Mouse (Mus musculus) spleen, postnatal 4 days (tissue): ENCODE measurements at regions not wholly inside any gene's neighbourhood (a gene's known extent, or its start where the extent isn't known, plus 50 kb on each side); places are given as distances from the start of the nearest gene placed in this dataset.
"Not testable (repeated sequence)": the region's sequence is repeated elsewhere in the genome, so short reads cannot be mapped to it uniquely, and the experiment has no call there.

Experiments
- DNase-seq, 2 experiments: peaks; one replicate each; pipeline ENCODE4 v3.0.0; 2022; ENCODE audit warnings: low spot score in 2 of 2

GRCm38 (mm10) chr17:13654606-13655005 lies 105.7 kb upstream of the Afdn start:
- DNase-seq: not testable (repeated sequence)

GRCm38 (mm10) chr17:13656065-13656464 lies 104.3 kb upstream of the Afdn start:
- no peak for DNase-seq

GRCm38 (mm10) chr17:13656485-13657181 lies 103.7 kb upstream of the Afdn start:
- DNase-seq: no peak

GRCm38 (mm10) chr17:13657182-13657562 lies 103.2 kb upstream of the Afdn start:
- DNase-seq: no peak

- no peak for DNase-seq
These were observed 102.6 kb upstream of the Afdn start for GRCm38 (mm10) chr17:13657656-13658292.

GRCm38 (mm10) chr17:13658321-13658978 lies 101.9 kb upstream of the Afdn start:
- no peak for DNase-seq

GRCm38 (mm10) chr17:13659103-13659502 lies 101.2 kb upstream of the Afdn start:
- peak; percentile 61 to 65 for DNase-seq

- no peak for DNase-seq
These were observed 100.4 kb upstream of the Afdn start for GRCm38 (mm10) chr17:13659943-13660342.

GRCm38 (mm10) chr17:13661023-13661422 lies 99.3 kb upstream of the Afdn start:
- DNase-seq: no peak

GRCm38 (mm10) chr17:13662152-13662551 lies 98.2 kb upstream of the Afdn start:
- DNase-seq: no peak
